Mouse (Mus musculus): ENCODE data around the gene Samd4b. TPM values are rescaled to one million over a fixed set of nuclear protein-coding genes. Genes with fewer than 3 reads are reported as not detected.

Gene Samd4b
- total and polyA plus RNA-seq, 3 experiments, result 6.4 to 45.9 TPM; not detected in 1

DNA sequence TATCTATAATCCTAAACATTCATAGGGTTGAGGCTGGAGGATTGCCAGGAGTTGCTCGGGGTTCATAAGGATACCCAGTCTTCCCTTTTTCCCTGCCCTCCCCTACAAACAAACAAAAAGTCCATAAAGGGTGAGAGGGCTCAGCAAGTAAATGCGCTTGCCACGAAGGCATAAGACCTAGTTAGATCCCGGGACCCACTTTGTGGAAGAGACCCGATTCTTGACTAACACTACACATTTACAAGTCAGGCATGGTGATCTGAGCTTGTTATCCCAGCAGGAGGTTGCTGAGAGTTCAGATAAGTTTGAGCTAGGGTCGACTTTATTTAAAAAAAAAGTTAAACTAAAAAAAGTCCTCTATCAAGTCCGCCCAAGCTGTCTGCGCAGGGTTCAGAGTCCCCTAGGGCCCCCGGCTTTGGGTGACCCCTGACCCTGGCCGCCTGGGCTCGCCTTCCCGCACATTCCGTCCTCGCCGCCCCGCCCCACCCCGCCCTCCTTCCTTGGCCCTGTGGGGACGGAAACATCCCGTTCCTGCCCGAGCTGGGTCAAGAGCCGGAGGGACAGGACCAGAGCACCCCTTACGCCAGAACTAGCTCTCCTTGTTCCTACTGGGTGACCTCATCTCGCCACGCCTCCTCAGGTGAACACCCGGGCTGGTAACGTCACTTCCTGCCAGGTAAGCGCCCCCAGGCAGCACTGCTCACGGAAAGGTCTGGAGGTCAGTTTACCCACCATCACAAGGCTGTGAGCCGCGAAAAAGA lies 221.8 kb downstream of the Samd4b start:
- Histone ChIP-seq H3K9ac (ENCODE audit: control insufficient read depth, low read depth, low read length, poor library complexity, severe bottlenecking) (peak overlapping the region; percentile 80), H3K9me3 (replicated peaks; ENCODE audit: insufficient read depth, low read length) (no peaks in the 10 kb centered on the region), H3K79me2 (ENCODE audit: control insufficient read depth, insufficient read depth, low read length, poor library complexity) (peaks cover 5% of the 10 kb centered on the region), H3K4me1 (ENCODE audit: control insufficient read depth in 1 of 2, insufficient read depth in 2 of 2, low read length in 2 of 2) (peaks cover 4 to 20% of the 10 kb centered on the region in 2 experiments), H3K36me3 (ENCODE audit: control insufficient read depth in 1 of 2, insufficient read depth in 2 of 2, low read length in 2 of 2) (peaks cover 0 to 10% of the 10 kb centered on the region in 2 experiments; a peak in 2 of 4 replicates), H3K27me3 (ENCODE audit: control insufficient read depth in 1 of 2, insufficient read depth in 2 of 2, low read length in 2 of 2) (no peaks in the 10 kb centered on the region), H3K27ac (ENCODE audit: control insufficient read depth, low read depth, low read length) (peak overlapping the region; percentile 83), H3K4me3 (ENCODE audit: control insufficient read depth in 1 of 2, insufficient read depth in 1 of 2, low read depth in 2 of 2, low read length in 2 of 2) (peak overlapping the region; percentile 56 to 64)
- TF ChIP-seq ZKSCAN1 (IDR thresholded peaks at IDR 0.05; ENCODE audit: low read depth, low read length) (no peak), GATA1 (IDR thresholded peaks at IDR 0.05; ENCODE audit: low read depth, low read length) (0 out of 2 replicates have a peak, but pooled peaks have one; percentile 2), SIN3A (IDR thresholded peaks at IDR 0.05; ENCODE audit: low read length) (peak; percentile 3; the same call in 1 of the 2 replicates), ZNF384 (IDR thresholded peaks at IDR 0.05; ENCODE audit: low read depth, low read length) (0 out of 2 replicates have a peak, but pooled peaks have one; percentile 18)
- no peak for DNase-seq (ENCODE audit: low read depth, low spot score)

DNA sequence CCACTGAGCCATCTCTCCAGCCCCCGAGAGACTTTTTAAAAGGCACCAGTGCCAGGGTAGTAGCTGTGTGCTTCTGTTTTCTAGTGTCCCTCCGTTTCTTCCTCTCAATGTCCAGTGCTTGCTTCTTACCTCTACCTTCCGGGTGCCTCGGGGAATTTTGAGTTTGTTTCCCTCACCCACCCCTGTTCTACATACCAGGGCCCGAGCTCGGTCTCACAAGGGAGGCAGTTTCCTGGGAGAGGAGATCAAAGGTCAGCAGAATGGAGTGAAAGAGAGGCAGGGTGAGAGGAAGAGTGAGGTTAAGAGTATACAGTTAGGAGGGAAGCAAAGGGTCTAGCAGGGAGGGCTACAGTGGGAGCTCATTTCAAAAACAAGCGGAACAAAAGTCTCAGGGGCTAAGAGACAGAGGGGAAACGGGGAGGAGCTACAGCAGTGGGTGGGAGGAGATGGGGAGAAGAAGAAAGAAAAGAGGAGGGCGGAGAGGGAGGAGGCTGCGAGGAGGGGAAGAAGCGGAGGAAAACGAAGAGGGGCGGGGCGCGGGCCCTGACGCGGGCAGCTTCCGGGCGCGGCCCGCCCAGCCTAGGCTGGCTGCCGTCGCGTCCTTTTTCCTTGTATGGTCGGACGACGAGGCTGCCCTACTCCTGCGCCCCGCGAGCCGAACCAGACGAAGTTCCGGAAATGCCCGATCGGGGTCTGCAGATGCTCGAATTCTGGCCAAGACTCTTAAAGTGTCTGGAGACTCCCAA lies 222.6 kb downstream of the Samd4b start:
- peaks cover 1 to 18% of the 10 kb centered on the region in 2 experiments; a peak in 3 of 4 replicates for H3K4me1 ChIP-seq (ENCODE audit: control insufficient read depth in 1 of 2, insufficient read depth in 2 of 2, low read length in 2 of 2)
- H3K36me3 ChIP-seq (ENCODE audit: control insufficient read depth in 1 of 2, insufficient read depth in 2 of 2, low read length in 2 of 2), result peaks cover 0 to 8% of the 10 kb centered on the region in 2 experiments; a peak in 2 of 4 replicates
- H3K27me3 ChIP-seq (ENCODE audit: control insufficient read depth in 1 of 2, insufficient read depth in 2 of 2, low read length in 2 of 2), result no peaks in the 10 kb centered on the region
- peak overlapping the region; percentile 93 for H3K27ac ChIP-seq (ENCODE audit: control insufficient read depth, low read depth, low read length)
- TF ChIP-seq ELF1 (IDR thresholded peaks at IDR 0.05; ENCODE audit: low read depth, low read length) (peak; percentile 74), POLR2A (IDR thresholded peaks at IDR 0.05; ENCODE audit: control insufficient read depth in 1 of 2, insufficient read depth in 1 of 2, low read depth in 1 of 2, low read length in 2 of 2, poor library complexity in 1 of 2) (peak; percentile 56 to 74; a peak in 3 of 4 replicates), POLR2AphosphoS2 (IDR thresholded peaks at IDR 0.05; ENCODE audit: low read length) (peak; percentile 59; the same call in 1 of the 2 replicates), MXI1 (IDR thresholded peaks at IDR 0.05; ENCODE audit: low read depth, low read length) (no peak), E2F4 (IDR thresholded peaks at IDR 0.05; ENCODE audit: borderline replicate concordance, low read depth, low read length) (no peak), GABPA (IDR thresholded peaks at IDR 0.05; ENCODE audit: low read depth, low read length) (no peak), NRF1 (IDR thresholded peaks at IDR 0.05; ENCODE audit: insufficient read depth, low read depth, low read length, poor library complexity, severe bottlenecking) (peak; percentile 10; the same call in 1 of the 2 replicates), MYB (IDR thresholded peaks at IDR 0.05; ENCODE audit: low read depth, low read length) (no peak), NELFE (IDR thresholded peaks at IDR 0.05; ENCODE audit: low read depth, low read length) (peak; percentile 45), MAX (IDR thresholded peaks at IDR 0.05; ENCODE audit: low read length) (peak; percentile 45), EP300 (IDR thresholded peaks at IDR 0.05; ENCODE audit: low read depth in 1 of 2, low read length in 2 of 2) (0 out of 4 replicates have a peak, but pooled peaks of 1 of the 2 experiments have one; percentile 6), SIN3A (IDR thresholded peaks at IDR 0.05; ENCODE audit: low read length) (peak; percentile 33; the same call in 1 of the 2 replicates), ETS1 (IDR thresholded peaks at IDR 0.05; ENCODE audit: low read depth, low read length) (peak; percentile 12; the same call in 1 of the 2 replicates), TBP (IDR thresholded peaks at IDR 0.05; ENCODE audit: low read depth, low read length) (peak; percentile 96), JUND (IDR thresholded peaks at IDR 0.05; ENCODE audit: low read depth, low read length) (no peak), ZMIZ1 (IDR thresholded peaks at IDR 0.05; ENCODE audit: low read depth, low read length) (0 out of 2 replicates have a peak, but pooled peaks have one; percentile 46), POLR2AphosphoS5 (IDR thresholded peaks at IDR 0.05; ENCODE audit: borderline replicate concordance, low read depth, low read length) (no peak), TCF12 (IDR thresholded peaks at IDR 0.05; ENCODE audit: low read depth, low read length) (no peak), MAZ (IDR thresholded peaks at IDR 0.05; ENCODE audit: low read depth, low read length) (0 out of 2 replicates have a peak, but pooled peaks have one; percentile 62), ZKSCAN1 (IDR thresholded peaks at IDR 0.05; ENCODE audit: low read depth, low read length) (no peak), UBTF (IDR thresholded peaks at IDR 0.05; ENCODE audit: borderline replicate concordance, insufficient read depth, low read depth, low read length) (no peak)
- H3K79me2 ChIP-seq (ENCODE audit: control insufficient read depth, insufficient read depth, low read length, poor library complexity), result peaks cover 5% of the 10 kb centered on the region
- peak overlapping the region; percentile 68 to 83 for H3K4me3 ChIP-seq (ENCODE audit: control insufficient read depth in 1 of 2, insufficient read depth in 1 of 2, low read depth in 2 of 2, low read length in 2 of 2)
- peak; percentile 96 for DNase-seq (ENCODE audit: low read depth, low spot score)
- H3K9me3 ChIP-seq (replicated peaks; ENCODE audit: insufficient read depth, low read length), result no peaks in the 10 kb centered on the region
- H3K9ac ChIP-seq (ENCODE audit: control insufficient read depth, low read depth, low read length, poor library complexity, severe bottlenecking), result peak overlapping the region; percentile 80

Data from MEL (cell line).